Mouse (Mus musculus): Measurements from ENCODE around the gene Rnase9.

GRCm38 (mm10) chr14:51051941-51052340, 10.3 kb upstream of the Rnase9 start:
- TF ChIP-seq CTCF (IDR thresholded peaks at IDR 0.05; ENCODE audit: borderline replicate concordance, control insufficient read depth, extremely low read depth, insufficient read depth, low read length, poor library complexity): no peak
- no peak for TF ChIP-seq POLR2A (IDR thresholded peaks at IDR 0.05; ENCODE audit: control insufficient read depth, extremely low read depth, insufficient read depth, low read length, poor library complexity)
